Comparison of ENCODE assay signal across 13 mouse cellular contexts in genomic region chr4:148271656-148272055, GRCm38 (mm10). TPM values are rescaled to one million over a fixed set of nuclear protein-coding genes. Genes with fewer than 3 reads are reported as not detected.
A peak's percentile ranks its signal among the peaks of the same experiment; 100 is the strongest.
DNase-seq lines count a peak whose midpoint lies in the region; ATAC-seq lines count a peak whose summit lies in the region.
"Had no signal": no experiment of that assay in that cellular context is flagged by ENCODE, and none has a peak within 500 bp of the region (broad histone marks: within the 10 kb centered on the region; RNA-seq: fewer than 3 reads in every experiment).

No protein-coding gene starts in this region.

- peaks cover 51% of the 10 kb centered on the region for H3K27me3 ChIP-seq in liver, embryonic 11.5 days (replicated peaks; ENCODE audit: control insufficient read depth, insufficient read depth, low read length)
- peaks cover 57% of the 10 kb centered on the region for H3K27me3 ChIP-seq in embryonic facial prominence, embryonic 13.5 days
- peaks cover 72% of the 10 kb centered on the region for H3K27me3 ChIP-seq in limb, embryonic 10.5 days (ENCODE audit: low read depth, poor library complexity, severe bottlenecking)
- H3K27me3 ChIP-seq in neural tube, embryonic 14.5 days (ENCODE audit: control insufficient read depth, insufficient read depth, low read length) = no peaks in the 10 kb centered on the region

- H3K36me3 ChIP-seq in liver, embryonic 11.5 days (ENCODE audit: control insufficient read depth, insufficient read depth, low read length) = no peaks in the 10 kb centered on the region
- H3K36me3 ChIP-seq in embryonic facial prominence, embryonic 13.5 days = no peaks in the 10 kb centered on the region
- H3K36me3 ChIP-seq in limb, embryonic 10.5 days = no peaks in the 10 kb centered on the region
- peaks cover 42% of the 10 kb centered on the region for H3K36me3 ChIP-seq in neural tube, embryonic 14.5 days (ENCODE audit: control insufficient read depth, insufficient read depth, low read length)
- H3K36me3 ChIP-seq: G1E had no signal

- no peak for DNase-seq in liver, embryonic 11.5 days (ENCODE audit: low spot score)
- no peak for DNase-seq in liver
- DNase-seq in limb, embryonic 10.5 days (ENCODE audit: low spot score) = peak; percentile 44
- DNase-seq in cerebellum, adult 11-12 months = no peak
- DNase-seq in B cell, adult 2 months = no peak
- no peak for DNase-seq in thymus, postnatal 4 days
- DNase-seq: adrenal gland, postnatal 36 days; kidney, postnatal 10 days had no signal

- H3K9ac ChIP-seq in liver, embryonic 11.5 days (ENCODE audit: low read depth, low read length) = no peak overlapping the region
- no peak overlapping the region for H3K9ac ChIP-seq in embryonic facial prominence, embryonic 13.5 days
- H3K9ac ChIP-seq in neural tube, embryonic 14.5 days (replicated peaks; ENCODE audit: low read depth, low read length) = no peak overlapping the region
- H3K9ac ChIP-seq: liver, embryonic 14.5 days had no signal

- no peak overlapping the region for H3K4me3 ChIP-seq in liver, embryonic 11.5 days (ENCODE audit: low read depth, low read length)
- peak overlapping the region; percentile 25 for H3K4me3 ChIP-seq in embryonic facial prominence, embryonic 13.5 days
- peak overlapping the region; percentile 41 for H3K4me3 ChIP-seq in limb, embryonic 10.5 days
- H3K4me3 ChIP-seq in neural tube, embryonic 14.5 days (ENCODE audit: low read depth, low read length) = no peak overlapping the region

- H3K9me3 ChIP-seq in liver, embryonic 11.5 days (ENCODE audit: control insufficient read depth, low read length) = no peaks in the 10 kb centered on the region
- 0 out of 2 replicates have a peak, but pooled peaks cover 4% of the 10 kb centered on the region for H3K9me3 ChIP-seq in embryonic facial prominence, embryonic 13.5 days
- no peaks in the 10 kb centered on the region for H3K9me3 ChIP-seq in limb, embryonic 10.5 days (replicated peaks)
- no peaks in the 10 kb centered on the region for H3K9me3 ChIP-seq in neural tube, embryonic 14.5 days (ENCODE audit: control insufficient read depth, low read length)
- H3K9me3 ChIP-seq: G1E had no signal

- ATAC-seq in liver, embryonic 11.5 days (replicated peaks; ENCODE audit: low FRiP score) = no peak
- ATAC-seq in embryonic facial prominence, embryonic 13.5 days (ENCODE audit: insufficient number of reproducible peaks, insufficient read depth, low FRiP score, low TSS enrichment, low read depth) = no peak
- ATAC-seq in neural tube, embryonic 14.5 days (ENCODE audit: low read depth) = peak; percentile 20; the same call in 1 of the 2 replicates

- H3K4me1 ChIP-seq in liver, embryonic 11.5 days (replicated peaks; ENCODE audit: control insufficient read depth, insufficient read depth, low read length) = no peaks in the 10 kb centered on the region
- H3K4me1 ChIP-seq in embryonic facial prominence, embryonic 13.5 days = peaks cover 4% of the 10 kb centered on the region
- peaks cover 7% of the 10 kb centered on the region for H3K4me1 ChIP-seq in limb, embryonic 10.5 days
- peaks cover 8% of the 10 kb centered on the region for H3K4me1 ChIP-seq in neural tube, embryonic 14.5 days (ENCODE audit: control insufficient read depth, insufficient read depth, low read length)

- H3K4me2 ChIP-seq in liver, embryonic 11.5 days = peak overlapping the region; percentile 5; the same call in 1 of the 2 replicates
- H3K4me2 ChIP-seq in embryonic facial prominence, embryonic 13.5 days = peak overlapping the region; percentile 43
- H3K4me2 ChIP-seq in neural tube, embryonic 14.5 days (ENCODE audit: low read depth, low read length) = no peak overlapping the region

- 7% methylated on average over 39 of the region's 39 CpGs for WGBS in liver, embryonic 11.5 days
- 4% methylated on average over 39 of the region's 39 CpGs for WGBS in embryonic facial prominence, embryonic 13.5 days
- WGBS in limb, embryonic 10.5 days = 6% methylated on average over 39 of the region's 39 CpGs
- 15% methylated on average over 39 of the region's 39 CpGs for WGBS in neural tube, embryonic 14.5 days

- H3K27ac ChIP-seq in liver, embryonic 11.5 days (ENCODE audit: low read depth, low read length) = no peak overlapping the region
- H3K27ac ChIP-seq in embryonic facial prominence, embryonic 13.5 days = no peak overlapping the region
- no peak overlapping the region for H3K27ac ChIP-seq in limb, embryonic 10.5 days
- H3K27ac ChIP-seq in neural tube, embryonic 14.5 days (ENCODE audit: low read depth, low read length) = no peak overlapping the region
- H3K27ac ChIP-seq: liver, embryonic 14.5 days; stomach, postnatal 0 days had no signal

RNA-seq across cellular contexts. Expression of gene Disp3, which starts 16.1 kb away (rescaled TPM):
- polyA plus RNA-seq in liver, embryonic 11.5 days (2014; fragmentation: Nextera tagmentation; extraction: Ambion mirVana) = 0.04 TPM in 1 of 2 replicates, not detected in the other
- 0.35 and 0.39 TPM in 2 replicates for polyA plus RNA-seq in embryonic facial prominence, embryonic 13.5 days (2015; fragmentation: Nextera tagmentation; extraction: Ambion mirVana)
- polyA plus RNA-seq in limb, embryonic 10.5 days (2016; fragmentation: Nextera tagmentation; extraction: Ambion mirVana) = 0.33 and 0.60 TPM in 2 replicates
- polyA plus RNA-seq in neural tube, embryonic 14.5 days (2014; fragmentation: Nextera tagmentation; extraction: Ambion mirVana) = 19.5 and 19.9 TPM in 2 replicates
- polyA plus RNA-seq: liver, embryonic 14.5 days had no signal

Comparison
In these comparisons a context has a peak if more than half of its experiments do, and no peak if none do; other contexts are left out.
1. H3K4me3 ChIP-seq: peak in embryonic facial prominence, embryonic 13.5 days (single experiment) and limb, embryonic 10.5 days (single experiment); none in liver, embryonic 11.5 days (single experiment) and neural tube, embryonic 14.5 days (single experiment).
2. RNA of gene Disp3, which starts 16.1 kb away (polyA plus RNA-seq): 19.5 to 19.9 TPM in neural tube, embryonic 14.5 days; 0.33 to 0.60 TPM in limb, embryonic 10.5 days, 0.35 to 0.39 TPM in embryonic facial prominence, embryonic 13.5 days and 0.04 TPM in liver, embryonic 11.5 days; every median in the first group is over 10 times any median in the second.